Mouse (Mus musculus) right cerebral cortex, adult 18-20 months (tissue): ENCODE measurements around the gene Vmn2r65.

Experiments
- DNase-seq: peaks from one replicate; pipeline ENCODE4 v3.0.0; 2022; ENCODE audit warnings: mixed read lengths

The Vmn2r65 gene

GRCm38 (mm10) chr7:84964015-84964414, at the start of gene Vmn2r65:
Gene Vmn2r65 (minus strand): TSS chr7:84964115.
- DNase-seq = no peak

- DNase-seq = no peak
Measured at GRCm38 (mm10) chr7:85012168-85012567, 48.3 kb upstream of the Vmn2r65 start, which contains the start of gene Vmn2r66. Gene Vmn2r66 (minus strand): TSS chr7:85012268.

DNA sequence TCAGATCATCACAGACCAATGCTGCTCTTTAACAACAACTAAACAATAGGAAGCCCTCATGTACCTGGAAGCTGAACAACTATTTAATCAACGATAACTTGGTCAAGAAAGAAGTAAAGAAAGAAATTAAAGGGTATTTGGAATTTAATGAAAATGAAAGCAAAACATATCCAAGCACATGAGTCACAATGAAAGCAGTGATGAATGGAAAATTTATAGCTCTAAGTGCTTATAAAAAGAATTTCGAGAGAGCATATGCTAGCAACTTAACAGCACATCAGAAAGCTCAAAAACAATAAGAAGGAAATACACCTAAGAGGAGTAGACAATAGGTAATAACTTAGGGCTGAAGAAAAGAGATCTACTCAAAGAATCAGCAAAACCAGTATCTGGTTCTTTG, 32.8 kb upstream of the Vmn2r65 start:
- no peak for DNase-seq
